Mouse (Mus musculus): Measurements from ENCODE around the gene Arhgef9. TPM values are rescaled to one million over a fixed set of nuclear protein-coding genes. Genes with fewer than 3 reads are reported as not detected.

Gene Arhgef9
- 0.20 TPM in 1 of 2 replicates, not detected in the other for polyA plus RNA-seq (2012; ENCODE audit: insufficient read depth, low replicate concordance)

- Histone ChIP-seq H3K27me3 (replicated peaks) (peaks cover 21% of the 10 kb centered on the region), H3K36me3 (replicated peaks; ENCODE audit: low read length) (no peaks in the 10 kb centered on the region), H3K9me3 (no peaks in the 10 kb centered on the region), H3K4me3 (replicated peaks) (peak within 1 kb of the TSS; percentile 90), H3K4me1 (peaks cover 6% of the 10 kb centered on the region; the same call in 1 of the 2 replicates)
- TF ChIP-seq FLI1 (IDR thresholded peaks at IDR 0.05; ENCODE audit: low read length): no peak
- TF ChIP-seq GATA1 (IDR thresholded peaks at IDR 0.05; ENCODE audit: borderline replicate concordance, low read length): no peak
Observed at GRCm38 (mm10) chrX:95196104-95196919, at the start of gene Arhgef9. Gene Arhgef9, minus strand, starts transcription at chrX:95196856.

- no peaks in the 10 kb centered on the region for H3K9me3 ChIP-seq
- no peaks in the 10 kb centered on the region for H3K4me1 ChIP-seq
- H3K4me3 ChIP-seq (replicated peaks): no peak overlapping the region
- no peaks in the 10 kb centered on the region for H3K36me3 ChIP-seq (replicated peaks; ENCODE audit: low read length)
- peaks cover 3% of the 10 kb centered on the region for H3K27me3 ChIP-seq (replicated peaks)
- TF ChIP-seq GATA1 (IDR thresholded peaks at IDR 0.05; ENCODE audit: borderline replicate concordance, low read length) (no peak), FLI1 (IDR thresholded peaks at IDR 0.05; ENCODE audit: low read length) (no peak)
Observed at GRCm38 (mm10) chrX:95238896-95239295, 42.2 kb upstream of the Arhgef9 start.

- peaks cover 21% of the 10 kb centered on the region for H3K27me3 ChIP-seq (replicated peaks)
- no peak for TF ChIP-seq FLI1 (IDR thresholded peaks at IDR 0.05; ENCODE audit: low read length)
- no peak for TF ChIP-seq GATA1 (IDR thresholded peaks at IDR 0.05; ENCODE audit: borderline replicate concordance, low read length)
Observed at GRCm38 (mm10) chrX:95195363-95196103, 1.1 kb downstream of the Arhgef9 start.

GRCm38 (mm10) chrX:95175978-95176377, 20.7 kb downstream of the Arhgef9 start:
- H3K4me1 ChIP-seq: no peaks in the 10 kb centered on the region
- peaks cover 5% of the 10 kb centered on the region; the same call in 1 of the 2 replicates for H3K9me3 ChIP-seq
- H3K36me3 ChIP-seq (replicated peaks; ENCODE audit: low read length): no peaks in the 10 kb centered on the region
- TF ChIP-seq GATA1 (IDR thresholded peaks at IDR 0.05; ENCODE audit: borderline replicate concordance, low read length) (no peak), FLI1 (IDR thresholded peaks at IDR 0.05; ENCODE audit: low read length) (no peak)
- H3K4me3 ChIP-seq (replicated peaks): peak overlapping the region; percentile 18
- H3K27me3 ChIP-seq (replicated peaks): peaks cover 4% of the 10 kb centered on the region

More at GRCm38 (mm10) chrX:95195363-95196103, 1.1 kb downstream of the Arhgef9 start:
- H3K9me3 ChIP-seq: no peaks in the 10 kb centered on the region
- no peak overlapping the region for H3K4me3 ChIP-seq (replicated peaks)
- no peaks in the 10 kb centered on the region for H3K36me3 ChIP-seq (replicated peaks; ENCODE audit: low read length)
- peaks cover 6% of the 10 kb centered on the region; the same call in 1 of the 2 replicates for H3K4me1 ChIP-seq

GRCm38 (mm10) chrX:95166317-95166716, 30.3 kb downstream of the Arhgef9 start:
- peak overlapping the region; percentile 91 for H3K4me3 ChIP-seq (replicated peaks)
- H3K27me3 ChIP-seq (replicated peaks): peaks cover 11% of the 10 kb centered on the region
- TF ChIP-seq FLI1 (IDR thresholded peaks at IDR 0.05; ENCODE audit: low read length): no peak
- TF ChIP-seq GATA1 (IDR thresholded peaks at IDR 0.05; ENCODE audit: borderline replicate concordance, low read length): no peak
- no peaks in the 10 kb centered on the region for H3K9me3 ChIP-seq
- peaks cover 7% of the 10 kb centered on the region; the same call in 1 of the 2 replicates for H3K4me1 ChIP-seq
- no peaks in the 10 kb centered on the region for H3K36me3 ChIP-seq (replicated peaks; ENCODE audit: low read length)

GRCm38 (mm10) chrX:95165671-95166127, 31.0 kb downstream of the Arhgef9 start:
- Histone ChIP-seq H3K27me3 (replicated peaks) (peaks cover 11% of the 10 kb centered on the region), H3K9me3 (no peaks in the 10 kb centered on the region), H3K4me3 (replicated peaks) (peak overlapping the region; percentile 91), H3K36me3 (replicated peaks; ENCODE audit: low read length) (no peaks in the 10 kb centered on the region), H3K4me1 (peaks cover 7% of the 10 kb centered on the region; the same call in 1 of the 2 replicates)
- no peak for TF ChIP-seq GATA1 (IDR thresholded peaks at IDR 0.05; ENCODE audit: borderline replicate concordance, low read length)
- TF ChIP-seq FLI1 (IDR thresholded peaks at IDR 0.05; ENCODE audit: low read length): no peak

- H3K36me3 ChIP-seq (replicated peaks; ENCODE audit: low read length): no peaks in the 10 kb centered on the region
- no peak overlapping the region for H3K4me3 ChIP-seq (replicated peaks)
- peaks cover 9% of the 10 kb centered on the region for H3K27me3 ChIP-seq (replicated peaks)
- no peaks in the 10 kb centered on the region for H3K9me3 ChIP-seq
- TF ChIP-seq GATA1 (IDR thresholded peaks at IDR 0.05; ENCODE audit: borderline replicate concordance, low read length) (no peak), FLI1 (IDR thresholded peaks at IDR 0.05; ENCODE audit: low read length) (no peak)
- peaks cover 7% of the 10 kb centered on the region; the same call in 1 of the 2 replicates for H3K4me1 ChIP-seq
Observed at GRCm38 (mm10) chrX:95164140-95164539, 32.5 kb downstream of the Arhgef9 start.

GRCm38 (mm10) chrX:95163452-95163851, 33.2 kb downstream of the Arhgef9 start:
- H3K4me1 ChIP-seq: peaks cover 7% of the 10 kb centered on the region; the same call in 1 of the 2 replicates
- no peak for TF ChIP-seq FLI1 (IDR thresholded peaks at IDR 0.05; ENCODE audit: low read length)
- TF ChIP-seq GATA1 (IDR thresholded peaks at IDR 0.05; ENCODE audit: borderline replicate concordance, low read length): no peak
- no peaks in the 10 kb centered on the region for H3K36me3 ChIP-seq (replicated peaks; ENCODE audit: low read length)
- peaks cover 9% of the 10 kb centered on the region for H3K27me3 ChIP-seq (replicated peaks)
- H3K4me3 ChIP-seq (replicated peaks): no peak overlapping the region
- H3K9me3 ChIP-seq: no peaks in the 10 kb centered on the region

GRCm38 (mm10) chrX:95156833-95157386, 39.7 kb downstream of the Arhgef9 start:
- peaks cover 8% of the 10 kb centered on the region for H3K27me3 ChIP-seq (replicated peaks)
- TF ChIP-seq GATA1 (IDR thresholded peaks at IDR 0.05; ENCODE audit: borderline replicate concordance, low read length) (no peak), FLI1 (IDR thresholded peaks at IDR 0.05; ENCODE audit: low read length) (no peak)
- H3K9me3 ChIP-seq: no peaks in the 10 kb centered on the region
- no peaks in the 10 kb centered on the region for H3K36me3 ChIP-seq (replicated peaks; ENCODE audit: low read length)
- no peaks in the 10 kb centered on the region for H3K4me1 ChIP-seq
- no peak overlapping the region for H3K4me3 ChIP-seq (replicated peaks)
